Mouse (Mus musculus): ENCODE data around the gene 4931409K22Rik.

DNA sequence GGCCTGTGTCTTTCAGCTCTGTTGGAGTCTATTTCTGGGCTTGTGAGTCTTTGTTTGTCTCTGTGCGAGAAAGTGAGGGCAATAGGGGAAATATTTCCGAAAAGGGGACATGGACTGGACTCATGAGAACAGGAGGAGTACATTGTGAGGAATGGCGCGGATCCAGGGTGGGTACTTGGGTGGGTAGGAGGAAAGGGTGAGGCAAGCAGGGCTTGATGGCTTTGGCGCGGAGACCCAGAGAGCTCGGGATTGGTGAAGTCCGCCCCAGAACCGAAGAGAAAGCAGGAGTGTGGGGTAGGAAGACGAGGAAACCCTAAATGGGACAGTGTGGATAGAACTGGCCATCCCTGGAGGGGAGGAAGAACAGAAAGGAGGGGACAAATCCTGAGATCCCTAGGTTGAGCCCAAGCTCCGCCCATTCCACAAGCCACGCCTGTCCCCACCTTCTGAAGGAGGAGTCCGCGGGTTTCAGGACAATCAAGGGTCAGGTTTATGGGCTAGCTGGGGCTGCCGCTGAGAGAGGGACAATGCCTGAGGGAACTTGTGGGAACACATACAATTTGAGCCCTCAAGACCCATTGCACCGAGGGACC lies 46.2 kb upstream of the 4931409K22Rik start:
- no peak for TF ChIP-seq CHD2 (IDR thresholded peaks at IDR 0.05; ENCODE audit: low read depth, low read length)
- TF ChIP-seq HCFC1 (IDR thresholded peaks at IDR 0.05; ENCODE audit: borderline replicate concordance, insufficient read depth, low read length) = no peak
- TF ChIP-seq ZNF384 (IDR thresholded peaks at IDR 0.05; ENCODE audit: low read depth, low read length) = no peak
